Mouse (Mus musculus): ENCODE data around the gene Jak3. TPM values are rescaled to one million over a fixed set of nuclear protein-coding genes. Genes with fewer than 3 reads are reported as not detected.

Gene Jak3
- polyA plus RNA-seq, 1 experiment: 1.5 TPM

DNA sequence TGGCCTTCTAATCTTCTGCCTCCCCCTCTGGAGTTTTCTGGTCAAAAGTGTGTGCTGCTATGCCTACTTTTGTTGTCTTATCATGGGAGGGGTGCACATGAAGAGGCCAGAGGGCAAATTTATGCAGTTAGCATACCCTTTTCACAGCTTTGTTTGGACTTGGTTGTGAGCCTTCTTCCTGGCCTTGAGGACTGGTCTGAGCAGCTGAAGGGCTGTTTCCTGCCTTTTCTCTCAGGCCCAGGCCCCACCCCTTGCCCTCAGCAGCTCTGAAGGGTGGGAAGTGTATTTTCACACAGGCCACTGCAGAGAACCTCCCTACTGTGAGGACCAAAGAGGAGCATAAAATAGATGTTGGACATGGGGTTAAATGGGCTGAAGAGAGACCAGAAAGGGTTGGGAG is 1.5 kb downstream of the Jak3 start:
- Histone ChIP-seq H3ac (ENCODE audit: control insufficient read depth, insufficient read length) (no peak overlapping the region), H3K36me3 (ENCODE audit: control insufficient read depth, insufficient read depth) (no peaks in the 10 kb centered on the region), H3K79me2 (ENCODE audit: control insufficient read depth, insufficient read depth) (no peaks in the 10 kb centered on the region), H3K27me3 (ENCODE audit: control insufficient read depth, insufficient read depth, insufficient read length) (no peaks in the 10 kb centered on the region), H3K4me2 (ENCODE audit: low read depth) (no peak overlapping the region), H3K4me3 (no peak overlapping the region)
- TF ChIP-seq SRF (IDR thresholded peaks at IDR 0.05; ENCODE audit: control insufficient read depth, insufficient read length, low read depth): no peak
- TF ChIP-seq MYOD1 (IDR thresholded peaks at IDR 0.05; ENCODE audit: control insufficient read depth in 1 of 3, insufficient read length in 2 of 3, low read depth in 2 of 3): no peak
- no peak for TF ChIP-seq POLR2AphosphoS2 (IDR thresholded peaks at IDR 0.05; ENCODE audit: insufficient read length, low read depth)
- TF ChIP-seq MAX (IDR thresholded peaks at IDR 0.05; ENCODE audit: low read depth): no peak
- no peak for TF ChIP-seq TCF12 (IDR thresholded peaks at IDR 0.05; ENCODE audit: insufficient read depth, poor library complexity, severe bottlenecking)
- no peak for TF ChIP-seq CEBPB (IDR thresholded peaks at IDR 0.05; ENCODE audit: insufficient read depth, poor library complexity, severe bottlenecking)
- no peak for TF ChIP-seq MYOG (IDR thresholded peaks at IDR 0.05; ENCODE audit: control insufficient read depth in 1 of 3, insufficient read depth in 1 of 3, insufficient read length in 2 of 3, low read depth in 2 of 3)
- no peak for TF ChIP-seq POLR2A (IDR thresholded peaks at IDR 0.05; ENCODE audit: insufficient read length, low read depth)
- TF ChIP-seq E2F4 (IDR thresholded peaks at IDR 0.05; ENCODE audit: insufficient read depth): no peak
- no peak for TF ChIP-seq USF1 (IDR thresholded peaks at IDR 0.05; ENCODE audit: low read depth)
- TF ChIP-seq TCF3 (IDR thresholded peaks at IDR 0.05; ENCODE audit: insufficient read length, low read depth): no peak
- no peak for TF ChIP-seq REST (IDR thresholded peaks at IDR 0.05; ENCODE audit: insufficient read depth, insufficient read length)

- Histone ChIP-seq H3K27me3 (ENCODE audit: control insufficient read depth, insufficient read depth, insufficient read length) (no peaks in the 10 kb centered on the region), H3K4me3 (no peak overlapping the region), H3ac (ENCODE audit: control insufficient read depth, insufficient read length) (no peak overlapping the region), H3K4me2 (ENCODE audit: low read depth) (no peak overlapping the region), H3K79me2 (ENCODE audit: control insufficient read depth, insufficient read depth) (no peaks in the 10 kb centered on the region), H3K36me3 (ENCODE audit: control insufficient read depth, insufficient read depth) (no peaks in the 10 kb centered on the region)
- TF ChIP-seq MYOG (IDR thresholded peaks at IDR 0.05; ENCODE audit: control insufficient read depth in 1 of 3, insufficient read depth in 1 of 3, insufficient read length in 2 of 3, low read depth in 2 of 3) (no peak), TCF12 (IDR thresholded peaks at IDR 0.05; ENCODE audit: insufficient read depth, poor library complexity, severe bottlenecking) (no peak), CEBPB (IDR thresholded peaks at IDR 0.05; ENCODE audit: insufficient read depth, poor library complexity, severe bottlenecking) (no peak), MYOD1 (IDR thresholded peaks at IDR 0.05; ENCODE audit: control insufficient read depth in 1 of 3, insufficient read length in 2 of 3, low read depth in 2 of 3) (no peak)
These were observed 2.1 kb downstream of the Jak3 start for GRCm38 (mm10) chr8:71678216-71678615.

DNA sequence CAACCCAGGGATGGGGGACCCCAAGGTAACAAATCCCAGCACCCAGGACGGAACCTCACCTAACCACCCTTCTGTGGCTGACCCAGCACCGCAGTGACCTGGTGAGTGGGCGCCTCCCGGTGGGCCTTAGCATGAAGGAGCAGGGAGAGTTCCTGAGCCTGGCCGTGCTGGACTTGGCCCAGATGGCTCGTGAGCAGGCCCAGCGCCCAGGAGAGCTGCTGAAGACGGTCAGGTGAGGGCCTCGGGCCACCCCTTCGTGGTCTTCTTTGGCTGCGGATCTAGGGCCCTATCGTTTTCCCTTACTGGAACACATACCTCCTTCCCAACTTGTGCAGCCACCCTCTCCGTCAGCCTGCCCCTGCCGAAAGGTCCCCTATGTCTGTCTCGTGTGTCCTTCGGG is 3.0 kb downstream of the Jak3 start:
- H3K27me3 ChIP-seq (ENCODE audit: control insufficient read depth, insufficient read depth, insufficient read length): peaks cover 5% of the 10 kb centered on the region

DNA sequence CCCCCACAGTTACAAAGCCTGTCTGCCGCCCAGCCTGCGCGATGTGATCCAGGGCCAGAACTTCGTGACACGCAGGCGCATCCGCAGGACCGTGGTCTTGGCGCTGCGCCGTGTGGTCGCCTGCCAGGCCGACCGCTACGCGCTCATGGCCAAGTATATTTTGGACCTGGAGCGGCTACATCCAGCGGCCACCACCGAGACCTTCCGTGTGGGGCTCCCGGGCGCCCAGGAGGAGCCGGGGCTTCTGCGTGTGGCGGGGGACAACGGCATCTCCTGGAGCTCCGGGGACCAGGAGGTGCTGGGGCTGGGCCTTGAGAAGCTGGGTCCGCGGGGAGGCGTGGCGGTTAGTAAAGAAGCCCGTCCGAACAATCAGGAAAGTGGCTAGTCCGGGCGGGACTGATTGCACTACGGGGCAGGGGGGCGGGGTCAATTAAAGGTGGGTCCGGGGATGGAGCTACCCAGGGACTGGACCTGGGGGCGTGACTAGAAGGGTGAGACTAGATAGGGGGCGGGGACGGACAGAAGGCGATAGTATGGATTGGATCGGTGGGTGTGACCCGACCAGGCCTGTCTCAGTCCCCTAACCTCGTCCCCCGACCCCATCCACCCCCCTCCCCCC is 3.6 kb downstream of the Jak3 start:
- no peak for TF ChIP-seq REST (IDR thresholded peaks at IDR 0.05; ENCODE audit: insufficient read depth, insufficient read length)
- no peaks in the 10 kb centered on the region for H3K36me3 ChIP-seq (ENCODE audit: control insufficient read depth, insufficient read depth)
- peaks cover 6% of the 10 kb centered on the region for H3K27me3 ChIP-seq (ENCODE audit: control insufficient read depth, insufficient read depth, insufficient read length)
- H3ac ChIP-seq (ENCODE audit: control insufficient read depth, insufficient read length): no peak overlapping the region
- no peak overlapping the region for H3K4me3 ChIP-seq
- no peak overlapping the region for H3K4me2 ChIP-seq (ENCODE audit: low read depth)
- H3K79me2 ChIP-seq (ENCODE audit: control insufficient read depth, insufficient read depth): no peaks in the 10 kb centered on the region

More for the DNA sequence above, 3.0 kb downstream of the Jak3 start:
- Histone ChIP-seq H3K79me2 (ENCODE audit: control insufficient read depth, insufficient read depth) (no peaks in the 10 kb centered on the region), H3K4me3 (no peak overlapping the region), H3K36me3 (ENCODE audit: control insufficient read depth, insufficient read depth) (no peaks in the 10 kb centered on the region), H3ac (ENCODE audit: control insufficient read depth, insufficient read length) (no peak overlapping the region), H3K4me2 (ENCODE audit: low read depth) (no peak overlapping the region)
- no peak for TF ChIP-seq TCF12 (IDR thresholded peaks at IDR 0.05; ENCODE audit: insufficient read depth, poor library complexity, severe bottlenecking)
- no peak for TF ChIP-seq MYOG (IDR thresholded peaks at IDR 0.05; ENCODE audit: control insufficient read depth in 1 of 3, insufficient read depth in 1 of 3, insufficient read length in 2 of 3, low read depth in 2 of 3)
- no peak for TF ChIP-seq POLR2AphosphoS2 (IDR thresholded peaks at IDR 0.05; ENCODE audit: insufficient read length, low read depth)
- TF ChIP-seq USF1 (IDR thresholded peaks at IDR 0.05; ENCODE audit: low read depth): no peak
- no peak for TF ChIP-seq SRF (IDR thresholded peaks at IDR 0.05; ENCODE audit: control insufficient read depth, insufficient read length, low read depth)
- TF ChIP-seq MAX (IDR thresholded peaks at IDR 0.05; ENCODE audit: low read depth): no peak
- no peak for TF ChIP-seq E2F4 (IDR thresholded peaks at IDR 0.05; ENCODE audit: insufficient read depth)
- TF ChIP-seq REST (IDR thresholded peaks at IDR 0.05; ENCODE audit: insufficient read depth, insufficient read length): no peak
- no peak for TF ChIP-seq TCF3 (IDR thresholded peaks at IDR 0.05; ENCODE audit: insufficient read length, low read depth)
- no peak for TF ChIP-seq CEBPB (IDR thresholded peaks at IDR 0.05; ENCODE audit: insufficient read depth, poor library complexity, severe bottlenecking)

DNA sequence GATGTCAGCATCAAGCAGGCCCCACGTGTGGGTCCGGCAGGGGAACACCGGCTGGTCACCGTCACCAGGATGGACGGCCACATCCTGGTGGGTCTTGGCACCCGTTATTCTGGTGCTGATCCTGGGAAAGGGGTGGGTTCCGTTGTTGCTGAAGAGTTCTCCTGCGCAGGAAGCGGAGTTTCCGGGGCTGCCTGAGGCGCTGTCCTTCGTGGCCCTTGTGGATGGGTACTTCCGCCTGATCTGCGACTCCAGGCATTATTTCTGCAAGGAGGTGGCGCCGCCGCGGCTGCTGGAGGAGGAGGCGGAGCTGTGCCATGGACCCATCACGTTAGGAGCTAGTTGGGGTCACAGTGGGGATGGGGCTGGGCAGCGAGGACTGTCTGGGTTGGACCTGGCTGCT is 4.4 kb downstream of the Jak3 start:
- H3K79me2 ChIP-seq (ENCODE audit: control insufficient read depth, insufficient read depth): no peaks in the 10 kb centered on the region
- no peak overlapping the region for H3ac ChIP-seq (ENCODE audit: control insufficient read depth, insufficient read length)
- no peak overlapping the region for H3K4me2 ChIP-seq (ENCODE audit: low read depth)
- H3K36me3 ChIP-seq (ENCODE audit: control insufficient read depth, insufficient read depth): no peaks in the 10 kb centered on the region
- H3K27me3 ChIP-seq (ENCODE audit: control insufficient read depth, insufficient read depth, insufficient read length): peaks cover 8% of the 10 kb centered on the region
- TF ChIP-seq E2F4 (IDR thresholded peaks at IDR 0.05; ENCODE audit: insufficient read depth) (no peak), USF1 (IDR thresholded peaks at IDR 0.05; ENCODE audit: low read depth) (no peak), SRF (IDR thresholded peaks at IDR 0.05; ENCODE audit: control insufficient read depth, insufficient read length, low read depth) (no peak), MAX (IDR thresholded peaks at IDR 0.05; ENCODE audit: low read depth) (no peak), TCF3 (IDR thresholded peaks at IDR 0.05; ENCODE audit: insufficient read length, low read depth) (no peak), TCF12 (IDR thresholded peaks at IDR 0.05; ENCODE audit: insufficient read depth, poor library complexity, severe bottlenecking) (no peak), REST (IDR thresholded peaks at IDR 0.05; ENCODE audit: insufficient read depth, insufficient read length) (no peak), CEBPB (IDR thresholded peaks at IDR 0.05; ENCODE audit: insufficient read depth, poor library complexity, severe bottlenecking) (no peak), MYOD1 (IDR thresholded peaks at IDR 0.05; ENCODE audit: control insufficient read depth in 1 of 3, insufficient read length in 2 of 3, low read depth in 2 of 3) (no peak), POLR2A (IDR thresholded peaks at IDR 0.05; ENCODE audit: insufficient read length, low read depth) (no peak), MYOG (IDR thresholded peaks at IDR 0.05; ENCODE audit: control insufficient read depth in 1 of 3, insufficient read depth in 1 of 3, insufficient read length in 2 of 3, low read depth in 2 of 3) (no peak), POLR2AphosphoS2 (IDR thresholded peaks at IDR 0.05; ENCODE audit: insufficient read length, low read depth) (no peak)
- no peak overlapping the region for H3K4me3 ChIP-seq

Measured in myocyte (in vitro differentiated cells).